In the genomic region with DNA sequence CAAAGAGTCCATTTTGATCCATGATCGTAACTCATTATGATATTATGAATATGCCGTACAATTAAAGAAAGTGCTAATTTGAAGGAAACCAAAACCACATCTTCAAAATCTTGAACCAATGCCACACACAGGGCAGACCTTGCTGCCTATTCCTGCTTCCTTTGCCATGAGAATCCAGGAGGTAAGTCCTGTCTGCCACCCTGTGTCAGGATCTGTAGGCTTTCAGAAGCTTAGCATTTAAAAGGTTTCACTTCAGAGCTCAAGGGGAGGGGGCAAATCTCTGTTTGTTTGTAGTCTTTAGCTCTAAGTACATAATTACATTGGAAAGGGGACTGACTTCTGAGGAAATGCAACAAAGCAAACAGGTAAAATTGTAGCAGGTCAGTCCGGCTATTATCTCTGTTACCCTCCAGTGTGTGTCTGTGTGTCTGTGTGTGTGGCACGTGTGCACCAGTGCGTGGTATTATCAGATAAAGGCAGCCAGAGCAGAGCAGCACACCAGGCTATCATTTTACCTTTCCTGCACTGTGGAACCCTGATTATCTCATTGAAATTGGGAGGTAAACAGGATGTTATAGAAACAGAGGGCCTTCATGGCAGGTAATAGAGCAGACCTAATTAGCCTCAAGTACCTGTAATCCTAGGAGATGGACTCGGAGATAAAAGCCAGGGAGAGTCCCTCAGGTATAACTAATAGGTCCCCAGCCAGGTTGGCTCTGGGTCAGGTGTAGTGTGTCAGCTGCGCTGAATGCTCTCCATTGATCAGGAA, we compare ENCODE assay signal across 17 mouse cellular contexts.
DNase-seq lines count a peak whose midpoint lies in the region; ATAC-seq and TF ChIP-seq lines count a peak whose summit lies in the region.
"Had no signal": no experiment of that assay in that cellular context is flagged by ENCODE, and none has a peak within 500 bp of the region (broad histone marks: within the 10 kb centered on the region; RNA-seq: fewer than 3 reads in every experiment).

No protein-coding gene starts in this region.

- no peak for DNase-seq in hindbrain, embryonic 14.5 days (ENCODE audit: low spot score)
- DNase-seq in midbrain, postnatal 0 days (ENCODE audit: low spot score): peak; percentile 4
- DNase-seq: adrenal gland, adult 8-10 months; cerebellum, adult 8-10 months; heart, adult 18-20 months; liver, embryonic 13.5 days; right cerebral cortex, postnatal 4 days had no signal

- no peaks in the 10 kb centered on the region for H3K9me3 ChIP-seq in hindbrain, embryonic 12.5 days (replicated peaks)
- H3K9me3 ChIP-seq in hindbrain, embryonic 14.5 days (ENCODE audit: control insufficient read depth, low read length): no peaks in the 10 kb centered on the region
- H3K9me3 ChIP-seq in midbrain, embryonic 15.5 days: no peaks in the 10 kb centered on the region
- no peaks in the 10 kb centered on the region for H3K9me3 ChIP-seq in midbrain, embryonic 13.5 days
- H3K9me3 ChIP-seq in embryonic facial prominence, embryonic 12.5 days: no peaks in the 10 kb centered on the region
- H3K9me3 ChIP-seq in midbrain, postnatal 0 days (ENCODE audit: low read length): no peaks in the 10 kb centered on the region
- H3K9me3 ChIP-seq in heart, embryonic 12.5 days (replicated peaks): no peaks in the 10 kb centered on the region
- H3K9me3 ChIP-seq: limb, embryonic 10.5 days; liver, embryonic 13.5 days; midbrain, embryonic 12.5 days; neural tube, embryonic 12.5 days had no signal

- H3K27me3 ChIP-seq in hindbrain, embryonic 12.5 days: no peaks in the 10 kb centered on the region
- H3K27me3 ChIP-seq in hindbrain, embryonic 14.5 days (ENCODE audit: control insufficient read depth, insufficient read depth, low read length): no peaks in the 10 kb centered on the region
- no peaks in the 10 kb centered on the region for H3K27me3 ChIP-seq in midbrain, embryonic 15.5 days (replicated peaks)
- no peaks in the 10 kb centered on the region for H3K27me3 ChIP-seq in midbrain, embryonic 13.5 days
- H3K27me3 ChIP-seq in embryonic facial prominence, embryonic 12.5 days: no peaks in the 10 kb centered on the region
- H3K27me3 ChIP-seq in midbrain, postnatal 0 days (ENCODE audit: insufficient read depth, low read length): no peaks in the 10 kb centered on the region
- H3K27me3 ChIP-seq in heart, embryonic 12.5 days (replicated peaks): no peaks in the 10 kb centered on the region
- H3K27me3 ChIP-seq: liver, embryonic 13.5 days; midbrain, embryonic 12.5 days; neural tube, embryonic 12.5 days had no signal

- TF ChIP-seq CTCF in midbrain, postnatal 0 days (IDR thresholded peaks at IDR 0.05): 0 out of 2 replicates have a peak, but pooled peaks have one; percentile 5

- no peak overlapping the region for H3K4me2 ChIP-seq in hindbrain, embryonic 12.5 days (replicated peaks)
- no peak overlapping the region for H3K4me2 ChIP-seq in hindbrain, embryonic 14.5 days (replicated peaks)
- H3K4me2 ChIP-seq in midbrain, embryonic 15.5 days: no peak overlapping the region
- no peak overlapping the region for H3K4me2 ChIP-seq in midbrain, embryonic 13.5 days (replicated peaks)
- H3K4me2 ChIP-seq in embryonic facial prominence, embryonic 12.5 days (replicated peaks): no peak overlapping the region
- H3K4me2 ChIP-seq in midbrain, postnatal 0 days (ENCODE audit: low read depth, low read length, poor library complexity, severe bottlenecking): no peak overlapping the region
- H3K4me2 ChIP-seq in heart, embryonic 12.5 days: no peak overlapping the region
- H3K4me2 ChIP-seq: liver, embryonic 13.5 days; midbrain, embryonic 12.5 days; neural tube, embryonic 12.5 days had no signal

- H3K27ac ChIP-seq in hindbrain, embryonic 12.5 days: no peak overlapping the region
- no peak overlapping the region for H3K27ac ChIP-seq in hindbrain, embryonic 14.5 days
- H3K27ac ChIP-seq in midbrain, embryonic 15.5 days: no peak overlapping the region
- no peak overlapping the region for H3K27ac ChIP-seq in midbrain, embryonic 13.5 days
- no peak overlapping the region for H3K27ac ChIP-seq in embryonic facial prominence, embryonic 12.5 days
- no peak overlapping the region for H3K27ac ChIP-seq in midbrain, postnatal 0 days (ENCODE audit: low read depth, low read length)
- no peak overlapping the region for H3K27ac ChIP-seq in heart, embryonic 12.5 days (ENCODE audit: poor library complexity, severe bottlenecking)
- H3K27ac ChIP-seq: limb, embryonic 10.5 days; liver, embryonic 13.5 days; midbrain, embryonic 12.5 days; neural tube, embryonic 12.5 days had no signal

- no peak overlapping the region for H3K4me3 ChIP-seq in hindbrain, embryonic 12.5 days
- H3K4me3 ChIP-seq in hindbrain, embryonic 14.5 days (replicated peaks; ENCODE audit: low read length): no peak overlapping the region
- no peak overlapping the region for H3K4me3 ChIP-seq in midbrain, embryonic 15.5 days
- no peak overlapping the region for H3K4me3 ChIP-seq in midbrain, embryonic 13.5 days (replicated peaks)
- H3K4me3 ChIP-seq in embryonic facial prominence, embryonic 12.5 days: no peak overlapping the region
- no peak overlapping the region for H3K4me3 ChIP-seq in midbrain, postnatal 0 days (ENCODE audit: low read depth, low read length)
- H3K4me3 ChIP-seq in heart, embryonic 12.5 days: no peak overlapping the region
- H3K4me3 ChIP-seq: limb, embryonic 10.5 days; liver, embryonic 13.5 days; midbrain, embryonic 12.5 days; neural tube, embryonic 12.5 days had no signal

- ATAC-seq in hindbrain, embryonic 12.5 days (ENCODE audit: low FRiP score): peak; percentile 43
- ATAC-seq in hindbrain, embryonic 14.5 days (ENCODE audit: low FRiP score): no peak
- peak; percentile 60; the same call in 1 of the 2 replicates for ATAC-seq in midbrain, embryonic 15.5 days (replicated peaks)
- ATAC-seq in midbrain, embryonic 13.5 days: no peak
- peak; percentile 75; the same call in 1 of the 2 replicates for ATAC-seq in embryonic facial prominence, embryonic 12.5 days (ENCODE audit: insufficient number of reproducible peaks, insufficient read depth, low FRiP score, low TSS enrichment)
- ATAC-seq in midbrain, postnatal 0 days (ENCODE audit: low FRiP score): no peak
- no peak for ATAC-seq in heart, embryonic 12.5 days (ENCODE audit: insufficient number of reproducible peaks, low FRiP score)
- ATAC-seq: forebrain, embryonic 14.5 days; lung, postnatal 0 days had no signal

- H3K36me3 ChIP-seq in hindbrain, embryonic 12.5 days: no peaks in the 10 kb centered on the region
- no peaks in the 10 kb centered on the region for H3K36me3 ChIP-seq in hindbrain, embryonic 14.5 days (replicated peaks; ENCODE audit: control insufficient read depth, insufficient read depth)
- H3K36me3 ChIP-seq in midbrain, embryonic 15.5 days (replicated peaks): no peaks in the 10 kb centered on the region
- H3K36me3 ChIP-seq in midbrain, embryonic 13.5 days: no peaks in the 10 kb centered on the region
- H3K36me3 ChIP-seq in embryonic facial prominence, embryonic 12.5 days: no peaks in the 10 kb centered on the region
- no peaks in the 10 kb centered on the region for H3K36me3 ChIP-seq in midbrain, postnatal 0 days (ENCODE audit: insufficient read depth, low read length)
- H3K36me3 ChIP-seq in heart, embryonic 12.5 days: no peaks in the 10 kb centered on the region
- H3K36me3 ChIP-seq: limb, embryonic 10.5 days; liver, embryonic 13.5 days; midbrain, embryonic 12.5 days; neural tube, embryonic 12.5 days had no signal

- H3K4me1 ChIP-seq in hindbrain, embryonic 12.5 days: no peaks in the 10 kb centered on the region
- no peaks in the 10 kb centered on the region for H3K4me1 ChIP-seq in hindbrain, embryonic 14.5 days (replicated peaks; ENCODE audit: control insufficient read depth, insufficient read depth, low read length)
- no peaks in the 10 kb centered on the region for H3K4me1 ChIP-seq in midbrain, embryonic 15.5 days
- H3K4me1 ChIP-seq in midbrain, embryonic 13.5 days (replicated peaks): no peaks in the 10 kb centered on the region
- no peaks in the 10 kb centered on the region for H3K4me1 ChIP-seq in embryonic facial prominence, embryonic 12.5 days
- no peaks in the 10 kb centered on the region for H3K4me1 ChIP-seq in midbrain, postnatal 0 days (ENCODE audit: insufficient read depth, low read length)
- no peaks in the 10 kb centered on the region for H3K4me1 ChIP-seq in heart, embryonic 12.5 days (replicated peaks)
- H3K4me1 ChIP-seq: limb, embryonic 10.5 days; liver, embryonic 13.5 days; midbrain, embryonic 12.5 days; neural tube, embryonic 12.5 days had no signal

- WGBS in hindbrain, embryonic 12.5 days: 72% methylated on average over 7 of the region's 7 CpGs
- WGBS in hindbrain, embryonic 14.5 days: 75% methylated on average over 7 of the region's 7 CpGs
- WGBS in midbrain, embryonic 15.5 days: 64% methylated on average over 7 of the region's 7 CpGs
- 60% methylated on average over 7 of the region's 7 CpGs for WGBS in midbrain, embryonic 13.5 days
- WGBS in embryonic facial prominence, embryonic 12.5 days: 43% methylated on average over 7 of the region's 7 CpGs
- 67% methylated on average over 7 of the region's 7 CpGs for WGBS in midbrain, postnatal 0 days
- 57% methylated on average over 7 of the region's 7 CpGs for WGBS in heart, embryonic 12.5 days

- no peak overlapping the region for H3K9ac ChIP-seq in hindbrain, embryonic 12.5 days
- H3K9ac ChIP-seq in hindbrain, embryonic 14.5 days: no peak overlapping the region
- H3K9ac ChIP-seq in midbrain, embryonic 15.5 days: no peak overlapping the region
- no peak overlapping the region for H3K9ac ChIP-seq in midbrain, embryonic 13.5 days (replicated peaks)
- H3K9ac ChIP-seq in embryonic facial prominence, embryonic 12.5 days: no peak overlapping the region
- no peak overlapping the region for H3K9ac ChIP-seq in midbrain, postnatal 0 days (replicated peaks; ENCODE audit: low read length, poor library complexity, severe bottlenecking)
- H3K9ac ChIP-seq in heart, embryonic 12.5 days: no peak overlapping the region
- H3K9ac ChIP-seq: liver, embryonic 13.5 days; midbrain, embryonic 12.5 days; neural tube, embryonic 12.5 days had no signal

Comparison
In these comparisons a context has a peak if more than half of its experiments do, and no peak if none do; other contexts are left out.
1. ATAC-seq: peak in hindbrain, embryonic 12.5 days (single experiment), midbrain, embryonic 15.5 days (single experiment) and embryonic facial prominence, embryonic 12.5 days (single experiment); none in hindbrain, embryonic 14.5 days (single experiment), midbrain, embryonic 13.5 days (single experiment), midbrain, postnatal 0 days (single experiment) and heart, embryonic 12.5 days (single experiment).